Mouse (Mus musculus): ENCODE measurements around the gene Etv6. TPM values are rescaled to one million over a fixed set of nuclear protein-coding genes. Genes with fewer than 3 reads are reported as not detected.

The Etv6 gene
- polyA plus RNA-seq, 1 experiment from 2014 or later = 5.3 TPM

DNA sequence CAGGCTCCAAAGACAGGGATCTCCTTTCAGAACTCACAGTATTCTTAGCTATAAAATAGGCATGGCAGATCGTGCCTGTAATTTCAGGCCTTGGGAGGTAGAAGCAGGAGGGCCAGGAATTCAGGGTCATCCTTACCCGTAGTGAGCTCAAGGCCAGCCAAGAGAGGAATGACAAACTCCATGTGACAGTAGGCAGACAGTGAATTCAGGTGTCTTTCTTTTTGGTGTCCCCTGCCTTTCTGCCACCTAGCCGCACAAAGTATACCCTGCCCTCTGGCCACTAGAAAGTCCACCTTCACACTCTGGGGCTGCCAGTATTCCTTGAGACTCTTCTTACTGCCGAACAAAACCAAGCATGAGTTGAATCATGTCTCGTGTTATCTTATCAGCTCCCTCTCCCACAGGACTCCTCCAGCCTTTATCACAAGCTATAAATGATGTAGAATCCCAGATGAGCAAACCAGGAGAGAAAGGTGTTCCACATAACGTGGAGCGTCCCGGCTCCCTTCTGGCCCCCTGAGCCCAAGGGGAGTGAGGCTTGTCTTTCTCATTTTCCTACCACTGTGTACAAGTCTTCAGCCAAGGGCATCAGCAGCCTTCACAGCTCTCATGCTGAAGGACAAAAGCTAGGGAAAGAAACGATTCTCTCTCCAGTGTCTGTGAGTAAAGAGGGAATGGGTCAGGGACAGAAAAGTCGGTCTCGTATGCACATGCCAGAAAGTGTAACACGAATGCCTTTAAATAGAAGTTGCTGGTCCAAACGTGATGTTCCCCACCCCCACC is 175.4 kb downstream of the Etv6 start:
- Histone ChIP-seq H3K4me2 (no peak overlapping the region), H3K36me3 (no peaks in the 10 kb centered on the region), H3K9ac (no peak overlapping the region), H3K9me3 (no peaks in the 10 kb centered on the region), H3K4me1 (replicated peaks) (peaks cover 29% of the 10 kb centered on the region), H3K27me3 (no peaks in the 10 kb centered on the region), H3K27ac (replicated peaks) (no peak overlapping the region), H3K4me3 (no peak overlapping the region)
- 68% methylated on average over 13 of the region's 13 CpGs for WGBS
- no peak for ATAC-seq (ENCODE audit: low FRiP score, low read depth)

GRCm38 (mm10) chr6:134211458-134211776 is 175.9 kb downstream of the Etv6 start:
- H3K27ac ChIP-seq (replicated peaks) = no peak overlapping the region
- 75% methylated on average over 9 of the region's 9 CpGs for WGBS
- H3K4me2 ChIP-seq = no peak overlapping the region
- H3K9ac ChIP-seq = no peak overlapping the region
- no peak overlapping the region for H3K4me3 ChIP-seq
- H3K9me3 ChIP-seq = no peaks in the 10 kb centered on the region
- no peaks in the 10 kb centered on the region for H3K36me3 ChIP-seq
- H3K4me1 ChIP-seq (replicated peaks) = peaks cover 29% of the 10 kb centered on the region
- ATAC-seq (ENCODE audit: low FRiP score, low read depth) = no peak
- H3K27me3 ChIP-seq = no peaks in the 10 kb centered on the region

DNA sequence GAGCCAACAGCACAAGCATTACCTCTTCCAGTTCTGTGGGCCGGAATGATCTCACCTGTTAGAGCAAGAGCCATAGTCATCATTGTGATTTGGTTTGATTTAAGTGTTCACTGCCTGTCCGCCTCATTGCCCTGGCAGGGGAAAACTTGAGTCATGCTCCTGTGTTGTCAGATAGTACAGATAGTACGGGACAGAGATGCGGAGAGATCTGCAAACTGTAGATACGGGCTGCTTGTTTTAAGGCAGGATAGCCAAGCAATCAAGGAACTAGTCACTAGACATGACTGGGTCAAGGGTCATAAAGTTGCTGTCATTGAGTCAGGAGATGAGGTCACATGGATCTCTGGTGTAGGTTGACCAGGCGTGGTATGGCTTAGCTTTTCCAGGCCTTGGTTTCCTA is 182.2 kb downstream of the Etv6 start:
- no peaks in the 10 kb centered on the region for H3K36me3 ChIP-seq
- H3K9ac ChIP-seq = no peak overlapping the region
- peaks cover 11% of the 10 kb centered on the region for H3K4me1 ChIP-seq (replicated peaks)
- H3K4me2 ChIP-seq = no peak overlapping the region
- WGBS = 96% methylated on average over 6 of the region's 6 CpGs
- no peak for ATAC-seq (ENCODE audit: low FRiP score, low read depth)
- no peak overlapping the region for H3K4me3 ChIP-seq
- no peaks in the 10 kb centered on the region for H3K9me3 ChIP-seq
- no peaks in the 10 kb centered on the region for H3K27me3 ChIP-seq
- no peak overlapping the region for H3K27ac ChIP-seq (replicated peaks)

- Histone ChIP-seq H3K4me1 (replicated peaks) (peaks cover 11% of the 10 kb centered on the region), H3K9me3 (no peaks in the 10 kb centered on the region), H3K27ac (replicated peaks) (no peak overlapping the region), H3K27me3 (no peaks in the 10 kb centered on the region), H3K4me3 (no peak overlapping the region), H3K9ac (no peak overlapping the region), H3K36me3 (no peaks in the 10 kb centered on the region), H3K4me2 (no peak overlapping the region)
- WGBS = 88% methylated on average over 3 of the region's 3 CpGs
- no peak for ATAC-seq (ENCODE audit: low FRiP score, low read depth)
Observed at GRCm38 (mm10) chr6:134218441-134218840, 182.9 kb downstream of the Etv6 start.

- 39% methylated on average over 6 of the region's 6 CpGs for WGBS
- Histone ChIP-seq H3K27ac (replicated peaks) (no peak overlapping the region), H3K9me3 (no peaks in the 10 kb centered on the region), H3K9ac (no peak overlapping the region), H3K4me2 (no peak overlapping the region), H3K36me3 (no peaks in the 10 kb centered on the region), H3K4me1 (replicated peaks) (peaks cover 11% of the 10 kb centered on the region), H3K4me3 (no peak overlapping the region), H3K27me3 (no peaks in the 10 kb centered on the region)
- peak; percentile 74; the same call in 1 of the 2 replicates for ATAC-seq (ENCODE audit: low FRiP score, low read depth)
Observed at GRCm38 (mm10) chr6:134219358-134219757, 183.9 kb downstream of the Etv6 start.

DNA sequence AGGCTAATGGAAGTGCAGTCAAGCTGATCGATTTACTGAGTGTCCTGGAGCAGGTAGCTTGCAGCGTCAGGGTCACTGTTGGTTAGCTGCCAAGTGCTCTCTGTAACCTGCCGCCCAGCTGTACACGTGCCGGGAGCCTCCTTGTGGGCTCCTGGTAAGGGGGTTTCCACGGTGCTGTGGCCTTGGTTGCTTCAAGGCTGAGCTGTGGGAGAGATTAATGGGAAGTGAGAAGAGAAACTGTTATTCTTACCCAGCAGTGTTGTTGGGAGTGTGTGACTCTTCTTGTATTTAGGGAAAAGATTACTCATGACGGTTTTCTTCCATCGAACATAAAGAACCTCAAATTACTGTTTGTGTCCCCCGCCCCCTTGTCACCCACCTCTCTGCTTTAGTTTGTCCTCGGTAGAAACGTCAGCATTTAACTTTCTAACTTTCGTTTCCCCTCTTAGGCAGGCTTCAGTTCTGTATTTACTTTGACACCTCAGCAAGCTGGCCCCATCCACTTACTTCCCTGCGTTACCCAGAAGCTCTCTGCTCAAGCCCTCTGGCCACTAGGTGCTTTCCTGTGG is 184.8 kb downstream of the Etv6 start:
- Histone ChIP-seq H3K27me3 (no peaks in the 10 kb centered on the region), H3K4me2 (no peak overlapping the region), H3K36me3 (no peaks in the 10 kb centered on the region), H3K27ac (replicated peaks) (no peak overlapping the region), H3K9ac (no peak overlapping the region), H3K9me3 (no peaks in the 10 kb centered on the region), H3K4me3 (no peak overlapping the region), H3K4me1 (replicated peaks) (peaks cover 11% of the 10 kb centered on the region)
- ATAC-seq (ENCODE audit: low FRiP score, low read depth) = peak; percentile 42; the same call in 1 of the 2 replicates
- 74% methylated on average over 13 of the region's 13 CpGs for WGBS

GRCm38 (mm10) chr6:134222248-134222929 is 186.9 kb downstream of the Etv6 start:
- WGBS = 48% methylated on average over 8 of the region's 8 CpGs
- no peak overlapping the region for H3K4me3 ChIP-seq
- no peak overlapping the region for H3K4me2 ChIP-seq
- no peaks in the 10 kb centered on the region for H3K27me3 ChIP-seq
- no peaks in the 10 kb centered on the region for H3K9me3 ChIP-seq
- H3K4me1 ChIP-seq (replicated peaks) = peaks cover 11% of the 10 kb centered on the region
- no peak for ATAC-seq (ENCODE audit: low FRiP score, low read depth)
- no peak overlapping the region for H3K27ac ChIP-seq (replicated peaks)
- no peaks in the 10 kb centered on the region for H3K36me3 ChIP-seq
- no peak overlapping the region for H3K9ac ChIP-seq

GRCm38 (mm10) chr6:134225564-134225963 is 190.1 kb downstream of the Etv6 start:
- Histone ChIP-seq H3K9ac (no peak overlapping the region), H3K4me3 (no peak overlapping the region), H3K27me3 (no peaks in the 10 kb centered on the region), H3K27ac (replicated peaks) (no peak overlapping the region), H3K36me3 (no peaks in the 10 kb centered on the region), H3K4me1 (replicated peaks) (no peaks in the 10 kb centered on the region), H3K4me2 (no peak overlapping the region), H3K9me3 (no peaks in the 10 kb centered on the region)
- WGBS = 95% methylated on average over 11 of the region's 11 CpGs
- ATAC-seq (ENCODE audit: low FRiP score, low read depth) = no peak

GRCm38 (mm10) chr6:134226349-134227169 is 191.1 kb downstream of the Etv6 start:
- Histone ChIP-seq H3K27ac (replicated peaks) (no peak overlapping the region), H3K27me3 (no peaks in the 10 kb centered on the region), H3K4me3 (no peak overlapping the region), H3K9me3 (no peaks in the 10 kb centered on the region), H3K4me2 (no peak overlapping the region), H3K4me1 (replicated peaks) (no peaks in the 10 kb centered on the region), H3K36me3 (no peaks in the 10 kb centered on the region), H3K9ac (no peak overlapping the region)
- 88% methylated on average over 8 of the region's 8 CpGs for WGBS
- no peak for ATAC-seq (ENCODE audit: low FRiP score, low read depth)

- H3K27me3 ChIP-seq = no peaks in the 10 kb centered on the region
- no peak overlapping the region for H3K4me2 ChIP-seq
- H3K4me1 ChIP-seq (replicated peaks) = no peaks in the 10 kb centered on the region
- ATAC-seq (ENCODE audit: low FRiP score, low read depth) = no peak
- no peak overlapping the region for H3K27ac ChIP-seq (replicated peaks)
- H3K36me3 ChIP-seq = no peaks in the 10 kb centered on the region
- H3K9me3 ChIP-seq = no peaks in the 10 kb centered on the region
- no peak overlapping the region for H3K9ac ChIP-seq
- no peak overlapping the region for H3K4me3 ChIP-seq
- 81% methylated on average over 4 of the region's 4 CpGs for WGBS
Observed at GRCm38 (mm10) chr6:134236311-134236710, 200.8 kb downstream of the Etv6 start.

GRCm38 (mm10) chr6:134238455-134238854 is 203.0 kb downstream of the Etv6 start:
- Histone ChIP-seq H3K36me3 (no peaks in the 10 kb centered on the region), H3K4me1 (replicated peaks) (no peaks in the 10 kb centered on the region), H3K4me2 (no peak overlapping the region), H3K27ac (replicated peaks) (no peak overlapping the region), H3K9ac (no peak overlapping the region), H3K9me3 (no peaks in the 10 kb centered on the region), H3K4me3 (no peak overlapping the region), H3K27me3 (no peaks in the 10 kb centered on the region)
- 87% methylated on average over 9 of the region's 9 CpGs for WGBS
- no peak for ATAC-seq (ENCODE audit: low FRiP score, low read depth)

DNA sequence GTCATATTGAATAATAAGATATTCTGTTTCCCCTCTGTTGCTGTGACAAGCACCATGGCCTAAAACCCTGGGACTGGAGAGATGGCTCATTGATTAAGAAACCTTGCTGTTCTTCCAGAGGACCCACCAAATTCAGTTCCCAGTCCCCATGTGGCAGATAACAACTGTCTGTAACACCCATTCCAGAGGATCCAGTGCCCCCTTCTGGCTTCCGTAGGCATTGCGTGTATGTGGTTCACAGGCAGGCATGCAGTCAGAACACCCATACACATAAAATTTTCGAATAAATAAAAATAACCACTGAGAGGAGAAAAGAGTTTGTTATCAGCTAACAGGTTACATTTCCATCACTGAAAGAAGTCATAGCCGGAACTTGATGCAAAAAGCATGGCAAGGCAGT is 205.5 kb downstream of the Etv6 start:
- Histone ChIP-seq H3K36me3 (no peaks in the 10 kb centered on the region), H3K9me3 (no peaks in the 10 kb centered on the region), H3K9ac (no peak overlapping the region), H3K27me3 (no peaks in the 10 kb centered on the region), H3K4me3 (no peak overlapping the region), H3K4me2 (no peak overlapping the region), H3K27ac (replicated peaks) (no peak overlapping the region), H3K4me1 (replicated peaks) (no peaks in the 10 kb centered on the region)
- 97% methylated on average over 4 of the region's 4 CpGs for WGBS
- ATAC-seq (ENCODE audit: low FRiP score, low read depth) = no peak
